ENCODE assay signal across 9 mouse cellular contexts in genomic region chr15:85645396-85645795, GRCm38 (mm10).
DNase-seq lines count a peak whose midpoint lies in the region; ATAC-seq and TF ChIP-seq lines count a peak whose summit lies in the region.
"Had no signal": no experiment of that assay in that cellular context is flagged by ENCODE, and none has a peak within 500 bp of the region (broad histone marks: within the 10 kb centered on the region; RNA-seq: fewer than 3 reads in every experiment).

No protein-coding gene starts in this region.

- H3K4me3 ChIP-seq in forebrain, embryonic 14.5 days (ENCODE audit: low read depth, low read length) = peak overlapping the region; percentile 28; the same call in 1 of the 2 replicates
- H3K4me3 ChIP-seq in kidney, adult 2 months (ENCODE audit: insufficient read depth, low read depth, low read length) = peak overlapping the region; percentile 61

- no peaks in the 10 kb centered on the region for H3K36me3 ChIP-seq in forebrain, embryonic 14.5 days (ENCODE audit: control insufficient read depth, insufficient read depth, low read length)
- H3K36me3 ChIP-seq in kidney, adult 2 months (ENCODE audit: control insufficient read depth, insufficient read depth, low read length) = no peaks in the 10 kb centered on the region

- 56% methylated on average over 8 of the region's 8 CpGs for whole genome bisulfite sequencing in forebrain, embryonic 14.5 days
- 25% methylated on average over 8 of the region's 8 CpGs for WGBS in kidney, adult 2 months

- no peak; the same call in 1 of the 2 replicates for ATAC-seq in forebrain, embryonic 14.5 days

- intact Hi-C loops in gastrocnemius, postnatal 14 days (cut with DNase I; ENCODE audit: low total_unique reads) = no loop called here

- H3K9ac ChIP-seq in forebrain, embryonic 14.5 days (ENCODE audit: low read length) = peak overlapping the region; percentile 59

- peaks cover 18% of the 10 kb centered on the region for H3K4me1 ChIP-seq in forebrain, embryonic 14.5 days (ENCODE audit: control insufficient read depth, insufficient read depth, low read length)
- peaks cover 19% of the 10 kb centered on the region; the same call in 1 of the 2 replicates for H3K4me1 ChIP-seq in kidney, adult 2 months (ENCODE audit: control insufficient read depth, insufficient read depth, low read length)

- H3K4me2 ChIP-seq in forebrain, embryonic 14.5 days (ENCODE audit: low read length) = peak overlapping the region; percentile 53

- peak overlapping the region; percentile 67 for H3K27ac ChIP-seq in forebrain, embryonic 14.5 days (ENCODE audit: low read depth, low read length)
- H3K27ac ChIP-seq in kidney, adult 2 months (ENCODE audit: insufficient read depth, low read depth, low read length) = peak overlapping the region; percentile 89

- no peaks in the 10 kb centered on the region for H3K9me3 ChIP-seq in forebrain, embryonic 14.5 days (replicated peaks; ENCODE audit: control insufficient read depth, low read length)
- H3K9me3 ChIP-seq: megakaryocyte, embryonic 14.5 days had no signal

- TF ChIP-seq POLR2A in kidney, adult 2 months (IDR thresholded peaks at IDR 0.05; ENCODE audit: low read depth, low read length) = no peak

- TF ChIP-seq CTCF in kidney, adult 2 months (conservative IDR thresholded peaks at IDR 0.05; ENCODE audit: insufficient read depth, insufficient read length, low read depth, low read length) = no peak

- 0 out of 2 replicates have a peak, but pooled peaks cover 4% of the 10 kb centered on the region for H3K27me3 ChIP-seq in forebrain, embryonic 14.5 days (replicated peaks; ENCODE audit: control insufficient read depth, insufficient read depth, low read length)
- no peaks in the 10 kb centered on the region for H3K27me3 ChIP-seq in kidney, adult 2 months (replicated peaks; ENCODE audit: control insufficient read depth, insufficient read depth, low read length)

- DNase-seq in adrenal gland, postnatal 14 days = peak; percentile 73
- no peak for DNase-seq in adrenal gland, postnatal 4 days (ENCODE audit: low spot score in 2 of 2)
- DNase-seq in forebrain, embryonic 14.5 days (ENCODE audit: low spot score) = no peak
- peak; percentile 76 for DNase-seq in kidney, adult 2 months
- DNase-seq in lung, postnatal 10 days = peak; percentile 57
- DNase-seq in frontal cortex, postnatal 36 days (ENCODE audit: low spot score in 2 of 2) = no peak
- DNase-seq in gastrocnemius, postnatal 14 days = no peak
- DNase-seq in adrenal gland, adult 2 months = no peak

Comparison
In these comparisons a context has a peak if more than half of its experiments do, and no peak if none do; other contexts are left out.
1. DNase-seq: peak in adrenal gland, postnatal 14 days (single experiment), kidney, adult 2 months (single experiment) and lung, postnatal 10 days (single experiment); none in adrenal gland, postnatal 4 days (0 of 2), forebrain, embryonic 14.5 days (single experiment), frontal cortex, postnatal 36 days (0 of 2), gastrocnemius, postnatal 14 days (single experiment) and adrenal gland, adult 2 months (single experiment).